Mouse (Mus musculus): Measurements from ENCODE around the gene Dip2b.

- TF ChIP-seq CTCF (IDR thresholded peaks at IDR 0.05; ENCODE audit: low read depth, low read length) (no peak), POLR2A (IDR thresholded peaks at IDR 0.05; ENCODE audit: extremely low read depth, insufficient read depth, low read length) (no peak)
Observed at GRCm38 (mm10) chr15:100089645-100090053, 51.2 kb downstream of the Dip2b start.
